Mouse (Mus musculus) erythroblast, adult 5-6 weeks (primary cell): ENCODE data around the gene Plcg2. TPM values are rescaled to one million over a fixed set of nuclear protein-coding genes. Genes with fewer than 3 reads are reported as not detected.

Source experiments
- ATAC-seq: replicated peaks from 2 replicates; pipeline ENCODE4 v1.8.0; 2016; ENCODE audit warnings: moderate number of reproducible peaks, mild to moderate bottlenecking, moderate TSS enrichment, inconsistent platforms; ENCODE audit not compliant: poor library complexity, low FRiP score, severe bottlenecking
- total RNA-seq, 2 experiments: library from RNA; stranded (forward) in 1 of 2; stranded (reverse) in 1 of 2; fragments of 150-400 nt in 1 of 2; fragments of 200-764, 138-1000 nt in 1 of 2; gene quantifications; 2 replicates each; pipeline versions ENCODE4 v1.2.3 to v1.2.4; 2015 to 2017; ENCODE audit warnings: low replicate concordance in 2 of 2

Plcg2 gene
- total RNA-seq, 2 experiments from 2014 or later: 16.1 to 19.0 TPM

- ATAC-seq: no peak
Observed at GRCm38 (mm10) chr8:117542951-117543350, 44.9 kb downstream of the Plcg2 start.

GRCm38 (mm10) chr8:117543789-117544188, 45.7 kb downstream of the Plcg2 start:
- ATAC-seq: no peak

- ATAC-seq: no peak
Observed at GRCm38 (mm10) chr8:117545043-117545442, 47.0 kb downstream of the Plcg2 start.

- no peak for ATAC-seq
Observed at GRCm38 (mm10) chr8:117546386-117546785, 48.3 kb downstream of the Plcg2 start.

GRCm38 (mm10) chr8:117547945-117548344, 49.9 kb downstream of the Plcg2 start:
- no peak for ATAC-seq

GRCm38 (mm10) chr8:117548453-117548852, 50.4 kb downstream of the Plcg2 start:
- no peak for ATAC-seq

- ATAC-seq: no peak
Observed at GRCm38 (mm10) chr8:117550529-117550928, 52.4 kb downstream of the Plcg2 start.

- ATAC-seq: no peak
Observed at GRCm38 (mm10) chr8:117561014-117561413, 62.9 kb downstream of the Plcg2 start.

GRCm38 (mm10) chr8:117561735-117562361, 63.8 kb downstream of the Plcg2 start:
- no peak for ATAC-seq

- ATAC-seq: no peak
Observed at GRCm38 (mm10) chr8:117562445-117563014, 64.4 kb downstream of the Plcg2 start.

GRCm38 (mm10) chr8:117569409-117569808, 71.3 kb downstream of the Plcg2 start:
- ATAC-seq: no peak

GRCm38 (mm10) chr8:117576291-117576785, 78.2 kb downstream of the Plcg2 start:
- no peak for ATAC-seq

- ATAC-seq: no peak
Observed at GRCm38 (mm10) chr8:117577059-117577458, 79.0 kb downstream of the Plcg2 start.

- ATAC-seq: no peak
Observed at GRCm38 (mm10) chr8:117577883-117578282, 79.8 kb downstream of the Plcg2 start.

GRCm38 (mm10) chr8:117578856-117579255, 80.8 kb downstream of the Plcg2 start:
- no peak for ATAC-seq

- ATAC-seq: no peak
Observed at GRCm38 (mm10) chr8:117593862-117594261, 95.8 kb downstream of the Plcg2 start.

- ATAC-seq: no peak
Observed at GRCm38 (mm10) chr8:117595001-117595400, 96.9 kb downstream of the Plcg2 start.

- no peak for ATAC-seq
Observed at GRCm38 (mm10) chr8:117596777-117597176, 98.7 kb downstream of the Plcg2 start.

- ATAC-seq: no peak
Observed at GRCm38 (mm10) chr8:117600839-117601238, 102.7 kb downstream of the Plcg2 start.

- ATAC-seq: no peak
Observed at GRCm38 (mm10) chr8:117604101-117604500, 106.0 kb downstream of the Plcg2 start.

- ATAC-seq: no peak
Observed at GRCm38 (mm10) chr8:117604671-117605070, 106.6 kb downstream of the Plcg2 start.

- ATAC-seq: no peak
Observed at GRCm38 (mm10) chr8:117605201-117605600, 107.1 kb downstream of the Plcg2 start.
